Mouse (Mus musculus) frontal cortex, postnatal 36 days (tissue): ENCODE data around the gene Dnmt1.

Experiments used
- DNase-seq, 2 experiments: peaks; one replicate each; pipeline ENCODE4 v3.0.0; 2022; ENCODE audit warnings: low spot score in 2 of 2

Gene Dnmt1

GRCm38 (mm10) chr9:20879097-20879792, 80.4 kb downstream of the Dnmt1 start, which contains the start of gene Angptl6:
Gene Angptl6 (minus strand): TSS chr9:20879727.
- DNase-seq = no peak

- no peak for DNase-seq
Measured at GRCm38 (mm10) chr9:20878710-20879065, 81.0 kb downstream of the Dnmt1 start.

- peak; percentile 99 to 100 for DNase-seq
Measured at GRCm38 (mm10) chr9:20878041-20878709, 81.5 kb downstream of the Dnmt1 start.

- DNase-seq = no peak
Measured at GRCm38 (mm10) chr9:20877118-20878040, 82.3 kb downstream of the Dnmt1 start.

- DNase-seq = no peak
Measured at GRCm38 (mm10) chr9:20876318-20877117, 83.2 kb downstream of the Dnmt1 start.

GRCm38 (mm10) chr9:20875021-20875790, 84.5 kb downstream of the Dnmt1 start:
- peak in 1 of 2 experiments; percentile 74 for DNase-seq

GRCm38 (mm10) chr9:20873521-20873920, 86.2 kb downstream of the Dnmt1 start:
- no peak for DNase-seq

- DNase-seq = no peak
Measured at GRCm38 (mm10) chr9:20872991-20873390, 86.7 kb downstream of the Dnmt1 start.

- no peak for DNase-seq
Measured at GRCm38 (mm10) chr9:20870211-20871173, 89.2 kb downstream of the Dnmt1 start.

- no peak for DNase-seq
Measured at GRCm38 (mm10) chr9:20869246-20869645, 90.4 kb downstream of the Dnmt1 start.

GRCm38 (mm10) chr9:20868448-20869001, 91.2 kb downstream of the Dnmt1 start, which contains the start of gene A230050P20Rik:
Gene A230050P20Rik (plus strand): TSS chr9:20868642.
- DNase-seq = peak; percentile 78 to 79

- no peak for DNase-seq
Measured at GRCm38 (mm10) chr9:20866879-20867278, 92.8 kb downstream of the Dnmt1 start.

- no peak for DNase-seq
Measured at GRCm38 (mm10) chr9:20862225-20862624, 97.5 kb downstream of the Dnmt1 start.

GRCm38 (mm10) chr9:20861821-20862220, 97.9 kb downstream of the Dnmt1 start:
- no peak for DNase-seq

- no peak for DNase-seq
Measured at GRCm38 (mm10) chr9:20859926-20860325, 99.8 kb downstream of the Dnmt1 start.
